Mouse (Mus musculus): ENCODE measurements around the gene Nsd1. TPM values are rescaled to one million over a fixed set of nuclear protein-coding genes. Genes with fewer than 3 reads are reported as not detected.

The Nsd1 gene
- total RNA-seq (2023): 94.4 and 131 TPM in 2 replicates

DNA sequence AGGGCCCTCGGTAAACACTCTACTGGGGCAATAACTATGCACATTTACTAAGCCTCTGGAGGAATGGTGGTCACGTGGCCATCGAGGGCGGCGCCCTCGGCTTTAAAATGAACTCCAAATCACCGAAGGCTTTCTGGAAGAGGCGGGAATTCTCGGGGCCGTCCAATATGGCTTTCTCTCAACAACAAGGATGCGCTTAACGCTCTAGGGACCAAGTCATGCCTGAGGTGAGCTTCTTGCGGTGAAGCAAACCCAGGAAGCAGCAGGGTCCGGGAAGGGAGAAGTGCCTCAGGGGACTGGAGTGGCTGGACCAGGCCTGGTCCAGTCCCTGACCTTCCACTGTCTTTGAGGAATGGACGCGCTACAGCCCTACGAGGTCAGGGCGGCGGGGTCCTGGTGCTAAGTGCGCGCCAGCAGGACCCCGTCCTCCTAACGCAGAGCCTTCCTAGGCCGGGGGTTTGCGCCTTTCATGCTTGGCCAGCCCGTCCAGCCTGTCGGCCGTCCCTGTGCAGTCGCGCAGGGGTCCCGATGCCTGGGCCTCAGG, at the start of gene Nsd1:
Nsd1 (plus strand) TSS at position 134 of the 544 bp plus-strand sequence.

DNA sequence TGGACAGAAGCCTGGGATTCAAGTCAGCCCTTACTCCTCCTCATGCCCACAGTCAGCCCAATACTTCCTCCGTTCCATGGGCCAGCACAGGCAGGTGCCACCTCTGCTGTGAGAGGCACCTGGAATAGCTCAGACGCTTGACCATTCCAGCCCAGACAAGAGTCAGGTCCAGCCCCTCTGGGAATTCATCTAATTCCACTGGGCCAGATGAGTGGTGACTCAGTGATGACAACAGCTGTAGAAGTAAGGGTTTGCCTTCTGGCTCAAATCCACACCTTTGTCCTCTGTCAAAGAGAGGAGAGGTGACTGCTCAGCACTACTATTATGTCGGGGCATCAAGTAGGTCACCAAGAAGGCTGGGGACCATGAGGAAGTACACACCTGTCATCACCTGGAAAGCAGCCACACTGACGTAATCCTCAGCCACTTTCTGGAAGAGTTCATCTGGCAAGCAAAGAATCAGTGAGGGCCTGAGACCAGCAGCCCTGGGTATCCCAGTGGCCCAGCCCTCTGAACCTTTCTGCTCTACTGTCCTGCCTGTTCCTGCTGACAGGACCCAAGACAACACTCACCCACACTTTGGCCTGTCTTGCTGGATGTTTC, 110.5 kb downstream of the Nsd1 start, which contains the start of gene Prelid1:
Prelid1 (plus strand) TSS at position 570 of the 603 bp plus-strand sequence.

DNA sequence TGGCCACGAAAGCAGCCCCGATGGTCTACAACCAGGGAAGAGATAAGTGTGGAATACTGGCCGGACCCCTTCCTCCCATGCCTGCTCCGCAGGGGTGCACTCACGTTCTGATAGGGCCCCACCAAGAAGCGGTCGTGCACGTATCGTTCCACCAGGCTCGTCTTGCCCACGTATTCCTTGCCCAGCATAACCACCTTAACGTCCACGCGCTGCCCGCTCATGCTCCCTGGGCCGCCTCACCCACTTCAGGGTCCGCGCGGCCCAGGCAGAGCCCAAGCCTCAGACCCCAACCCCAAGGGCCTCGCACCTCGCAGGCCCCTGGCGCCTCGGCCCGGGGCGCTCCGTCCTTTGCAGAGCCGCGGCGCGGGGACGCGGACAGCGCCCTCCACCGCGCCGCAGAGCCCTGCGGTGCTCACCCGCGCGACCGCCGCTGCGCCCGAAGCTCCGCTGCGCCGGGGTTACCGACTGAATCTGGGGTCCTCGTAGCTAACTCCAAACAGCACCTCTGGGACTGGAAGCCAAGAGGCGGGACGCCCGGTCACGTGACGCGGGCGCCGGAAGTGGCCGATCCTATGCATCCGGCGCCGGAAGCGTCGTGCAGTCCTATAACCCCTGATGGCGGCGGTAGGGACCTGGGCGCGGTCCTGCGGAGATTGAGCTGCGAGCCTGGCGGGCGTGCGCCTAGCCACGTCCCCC, 112.0 kb downstream of the Nsd1 start, which contains the start of gene Rab24:
Rab24 (minus strand) TSS at position 513 of the 696 bp plus-strand sequence.

DNA sequence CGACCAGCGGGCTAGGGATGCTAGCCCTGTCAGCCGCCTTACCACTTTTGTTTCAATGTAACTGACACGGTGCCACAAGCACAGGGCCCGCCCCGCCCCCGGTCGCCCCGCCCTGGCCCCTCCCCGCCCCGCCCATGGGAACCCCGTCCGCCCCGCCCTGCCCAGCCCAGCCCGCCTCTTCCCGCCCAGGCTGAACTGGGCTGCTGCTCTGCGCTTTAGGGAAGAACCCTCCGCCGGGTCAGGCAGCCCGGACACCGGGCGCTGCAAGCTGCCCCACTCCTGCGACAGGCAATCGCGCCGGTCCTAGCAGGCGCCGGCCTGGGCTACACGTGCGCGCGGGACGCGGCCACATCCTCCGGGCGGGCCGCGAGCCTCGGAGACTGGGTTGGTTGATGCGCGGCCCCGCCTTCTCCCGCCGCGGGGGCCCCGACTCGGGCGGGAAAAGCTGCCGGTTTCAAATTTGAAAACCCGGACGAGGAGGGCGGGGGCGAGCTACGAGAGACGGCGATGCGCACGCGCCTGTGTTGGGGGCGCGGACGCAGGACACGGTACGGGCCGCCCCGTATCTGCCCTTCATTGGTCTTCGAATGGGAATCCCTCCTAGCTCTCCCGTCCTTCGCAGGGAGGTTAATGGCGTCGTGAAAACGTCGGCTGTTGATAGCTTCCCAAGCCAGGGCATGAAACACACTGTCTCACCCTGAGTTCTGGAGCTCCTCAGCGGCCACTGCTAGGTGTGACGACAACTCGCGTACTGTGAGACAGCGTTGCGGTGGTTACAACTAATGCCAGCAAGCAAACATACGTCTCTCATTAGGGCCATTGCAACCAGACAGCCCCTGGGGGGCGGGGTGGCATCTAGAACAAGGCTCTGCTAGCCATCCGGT, 120.3 kb downstream of the Nsd1 start, which contains the start of gene Mxd3:
Mxd3 (minus strand) TSS at position 141 of the 884 bp plus-strand sequence.

DNA sequence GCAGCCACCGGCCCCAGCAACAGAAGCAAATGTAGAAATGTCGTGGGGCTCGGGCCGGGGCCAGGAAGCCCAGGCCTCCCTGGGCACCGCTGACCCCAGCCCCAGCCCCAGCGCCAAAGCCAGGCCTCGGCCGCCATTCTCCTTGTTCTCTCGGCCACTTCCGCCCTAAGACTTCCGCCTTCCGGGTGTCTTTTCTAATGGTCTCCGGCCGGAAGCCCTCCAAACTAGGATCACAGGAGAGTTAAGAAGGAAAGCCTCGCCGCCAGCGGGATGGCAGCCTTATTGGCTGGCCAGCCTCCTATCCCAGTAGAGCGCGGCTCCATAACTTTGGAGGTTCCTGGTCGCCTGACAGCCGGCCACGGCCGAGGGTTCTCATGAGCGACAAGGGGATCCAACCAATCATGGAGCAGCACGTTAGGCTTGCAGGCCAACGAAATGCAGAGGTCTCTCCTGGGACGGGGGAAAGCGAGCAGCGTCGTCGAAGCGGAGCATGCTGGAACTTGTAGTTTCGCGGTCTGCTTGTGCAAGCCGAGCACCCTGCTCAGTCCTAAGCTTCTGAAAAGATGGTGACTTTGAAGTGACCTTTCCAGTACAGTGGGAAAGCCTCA, 153.0 kb downstream of the Nsd1 start, which contains the start of gene Lman2:
Lman2 (minus strand) TSS at position 331 of the 608 bp plus-strand sequence.

Other genes starting within 250 kb of the Nsd1 start
- gene Hk3, start 188.4 kb upstream of the Nsd1 start, total RNA-seq (2023): 406 and 530 TPM in 2 replicates
- 40.2 and 52.5 TPM in 2 replicates for gene Uimc1, start 109.5 kb upstream of the Nsd1 start, total RNA-seq (2023)
- 8.4 and 10.1 TPM in 2 replicates for gene Zfp346, start 104.5 kb upstream of the Nsd1 start, total RNA-seq (2023)
- not detected in 2 replicates for gene Gm17617, start 76.2 kb upstream of the Nsd1 start, total RNA-seq (2023)
- not detected in 2 replicates for gene Fgfr4, start 57.1 kb upstream of the Nsd1 start, total RNA-seq (2023)
- 189 and 199 TPM in 2 replicates for gene Prelid1, start 110.7 kb downstream of the Nsd1 start, total RNA-seq (2023)
- 81.3 and 101 TPM in 2 replicates for gene Rab24, start 112.2 kb downstream of the Nsd1 start, total RNA-seq (2023)
- 11.1 and 11.5 TPM in 2 replicates for gene Mxd3, start 120.0 kb downstream of the Nsd1 start, total RNA-seq (2023)
- 96.7 and 116 TPM in 2 replicates for gene Lman2, start 153.0 kb downstream of the Nsd1 start, total RNA-seq (2023)
- gene Rgs14, start 159.9 kb downstream of the Nsd1 start, total RNA-seq (2023): 108 and 134 TPM in 2 replicates
- gene Slc34a1, start 188.4 kb downstream of the Nsd1 start, total RNA-seq (2023): 0.23 and 0.25 TPM in 2 replicates
- gene Pfn3, start 205.4 kb downstream of the Nsd1 start, total RNA-seq (2023): not detected in 2 replicates
- gene F12, start 217.0 kb downstream of the Nsd1 start, total RNA-seq (2023): 1.7 and 3.7 TPM in 2 replicates
- gene Grk6, start 235.3 kb downstream of the Nsd1 start, total RNA-seq (2023): 194 and 225 TPM in 2 replicates